Mouse (Mus musculus) E14TG2a.4 (cell line): ENCODE results near the gene Cd274.

ENCODE experiments used
- CTCF ChIP-seq: conservative IDR thresholded peaks from 2 replicates; pipeline ENCODE4 v1.5.1; 2014; ENCODE audit warnings: low read length
- POU5F1 ChIP-seq: IDR thresholded peaks from 2 replicates; pipeline ENCODE4 v1.6.1; 2014; ENCODE audit warnings: low read length, borderline replicate concordance

- TF ChIP-seq CTCF (no peak), POU5F1 (no peak)
Observed at GRCm38 (mm10) chr19:29410619-29411018, 43.4 kb downstream of the Cd274 start, which contains the start of gene Pdcd1lg2.
